Mouse (Mus musculus): ENCODE data around the gene Chmp4b.

DNA sequence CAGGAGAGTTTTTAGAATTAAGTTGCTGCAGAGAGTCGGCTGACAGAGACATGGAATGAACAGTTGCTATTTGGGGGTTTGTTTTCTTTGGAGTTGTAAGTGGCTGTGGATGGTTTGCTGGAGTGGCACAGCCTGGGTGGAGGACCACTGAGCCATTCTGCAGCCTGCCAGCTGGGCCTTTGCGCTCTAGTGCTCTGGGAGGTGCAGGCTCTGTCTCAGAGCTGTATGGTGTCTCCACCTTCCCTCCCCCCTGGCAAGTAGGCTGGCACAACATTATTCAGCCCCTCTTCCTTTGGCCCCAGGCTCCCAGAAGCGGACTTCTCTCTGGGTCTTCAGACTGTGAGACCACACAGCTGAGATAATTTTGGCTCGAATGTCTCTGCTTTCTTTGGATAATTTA is 22.5 kb downstream of the Chmp4b start:
- TF ChIP-seq POLR2A (IDR thresholded peaks at IDR 0.05; ENCODE audit: insufficient read depth, low read length), result no peak
- TF ChIP-seq CTCF (IDR thresholded peaks at IDR 0.05; ENCODE audit: low read depth, low read length), result no peak
- no peak for TF ChIP-seq EP300 (IDR thresholded peaks at IDR 0.05; ENCODE audit: insufficient read depth, low read depth, low read length)
